Mouse (Mus musculus): ENCODE results near the gene Ccdc93. TPM values are rescaled to one million over a fixed set of nuclear protein-coding genes. Genes with fewer than 3 reads are reported as not detected.

Gene Ccdc93
- polyA plus RNA-seq, 1 experiment from 2014 or later = 11.4 TPM

GRCm38 (mm10) chr1:121529286-121529685 is 98.4 kb downstream of the Ccdc93 start:
- Histone ChIP-seq H3K4me1 (replicated peaks) (peaks cover 15% of the 10 kb centered on the region), H3K9ac (replicated peaks) (no peak overlapping the region), H3K4me2 (replicated peaks) (no peak overlapping the region), H3K4me3 (replicated peaks) (no peak overlapping the region), H3K27me3 (peaks cover 44% of the 10 kb centered on the region), H3K9me3 (no peaks in the 10 kb centered on the region), H3K27ac (no peak overlapping the region), H3K36me3 (no peaks in the 10 kb centered on the region)
- ATAC-seq = no peak
- 93% methylated on average over 6 of the region's 6 CpGs for WGBS

- 77% methylated on average over 7 of the region's 7 CpGs for WGBS
- H3K9me3 ChIP-seq = no peaks in the 10 kb centered on the region
- H3K4me2 ChIP-seq (replicated peaks) = no peak overlapping the region
- H3K27me3 ChIP-seq = peaks cover 35% of the 10 kb centered on the region
- no peaks in the 10 kb centered on the region for H3K36me3 ChIP-seq
- H3K4me3 ChIP-seq (replicated peaks) = no peak overlapping the region
- H3K9ac ChIP-seq (replicated peaks) = no peak overlapping the region
- H3K4me1 ChIP-seq (replicated peaks) = peaks cover 15% of the 10 kb centered on the region
- no peak for ATAC-seq
- H3K27ac ChIP-seq = no peak overlapping the region
Observed at GRCm38 (mm10) chr1:121531439-121531838, 100.6 kb downstream of the Ccdc93 start.

GRCm38 (mm10) chr1:121540361-121540760 is 109.5 kb downstream of the Ccdc93 start:
- Histone ChIP-seq H3K4me2 (replicated peaks) (no peak overlapping the region), H3K9ac (replicated peaks) (no peak overlapping the region), H3K9me3 (no peaks in the 10 kb centered on the region), H3K36me3 (no peaks in the 10 kb centered on the region), H3K4me3 (replicated peaks) (no peak overlapping the region), H3K4me1 (replicated peaks) (no peaks in the 10 kb centered on the region), H3K27ac (no peak overlapping the region), H3K27me3 (no peaks in the 10 kb centered on the region)
- no peak for ATAC-seq
- WGBS = 78% methylated on average over 8 of the region's 8 CpGs

GRCm38 (mm10) chr1:121546844-121547243 is 116.0 kb downstream of the Ccdc93 start:
- H3K9me3 ChIP-seq = no peaks in the 10 kb centered on the region
- no peaks in the 10 kb centered on the region for H3K4me1 ChIP-seq (replicated peaks)
- WGBS = 90% methylated on average over 2 of the region's 2 CpGs
- peaks cover 30% of the 10 kb centered on the region for H3K36me3 ChIP-seq
- no peak for ATAC-seq
- no peak overlapping the region for H3K27ac ChIP-seq
- no peaks in the 10 kb centered on the region for H3K27me3 ChIP-seq
- H3K4me3 ChIP-seq (replicated peaks) = no peak overlapping the region
- no peak overlapping the region for H3K4me2 ChIP-seq (replicated peaks)
- H3K9ac ChIP-seq (replicated peaks) = no peak overlapping the region

DNA sequence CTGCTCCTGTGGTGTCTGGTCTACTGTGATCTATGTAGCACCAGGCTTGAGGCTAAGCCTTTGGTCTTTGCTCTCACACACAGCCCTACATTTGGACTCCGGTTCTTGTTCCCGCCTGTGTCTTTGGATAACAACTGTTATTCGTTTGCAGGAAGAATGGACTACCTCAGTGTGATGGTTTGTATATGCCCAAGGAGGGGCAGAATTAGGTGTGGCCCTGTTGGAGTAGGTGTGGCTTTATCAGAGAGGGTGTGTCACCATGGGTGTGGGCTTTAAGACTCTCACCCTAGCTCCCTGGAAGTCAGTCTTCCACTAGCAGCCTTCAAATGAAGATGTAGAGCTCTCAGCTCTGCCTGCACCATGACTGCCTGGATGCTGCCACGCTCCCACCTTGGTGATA is 117.8 kb downstream of the Ccdc93 start:
- no peaks in the 10 kb centered on the region for H3K4me1 ChIP-seq (replicated peaks)
- no peaks in the 10 kb centered on the region for H3K27me3 ChIP-seq
- 90% methylated on average over 4 of the region's 4 CpGs for WGBS
- no peak overlapping the region for H3K27ac ChIP-seq
- no peak overlapping the region for H3K4me2 ChIP-seq (replicated peaks)
- ATAC-seq = no peak
- no peaks in the 10 kb centered on the region for H3K9me3 ChIP-seq
- no peak overlapping the region for H3K9ac ChIP-seq (replicated peaks)
- peaks cover 44% of the 10 kb centered on the region for H3K36me3 ChIP-seq
- H3K4me3 ChIP-seq (replicated peaks) = no peak overlapping the region

DNA sequence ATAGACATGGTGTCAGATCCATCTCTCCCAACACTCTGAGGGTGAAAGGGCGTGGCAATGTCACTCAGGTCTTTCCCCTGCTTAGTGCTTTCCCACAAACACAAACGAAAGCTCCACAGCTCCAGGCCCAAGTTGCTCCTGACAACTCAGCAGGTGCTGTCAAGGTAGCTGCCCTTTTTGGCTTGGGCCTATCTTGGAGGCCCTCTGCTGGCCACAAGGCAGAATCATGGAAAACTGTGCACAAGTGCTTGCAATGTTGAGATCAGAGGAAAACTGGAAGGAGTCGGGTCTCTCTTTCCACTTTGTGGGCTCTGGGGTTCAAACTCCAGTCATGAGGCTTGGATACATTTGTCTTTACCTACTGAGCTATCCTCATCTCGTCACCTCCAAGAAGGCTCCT is 118.6 kb downstream of the Ccdc93 start:
- Histone ChIP-seq H3K27ac (no peak overlapping the region), H3K4me3 (replicated peaks) (no peak overlapping the region), H3K36me3 (peaks cover 50% of the 10 kb centered on the region), H3K9me3 (no peaks in the 10 kb centered on the region), H3K27me3 (no peaks in the 10 kb centered on the region), H3K4me1 (replicated peaks) (no peaks in the 10 kb centered on the region), H3K9ac (replicated peaks) (no peak overlapping the region), H3K4me2 (replicated peaks) (no peak overlapping the region)
- no peak for ATAC-seq
- 80% methylated on average over 4 of the region's 4 CpGs for WGBS

GRCm38 (mm10) chr1:121550801-121551456 is 120.1 kb downstream of the Ccdc93 start:
- Histone ChIP-seq H3K4me1 (replicated peaks) (no peaks in the 10 kb centered on the region), H3K36me3 (peaks cover 65% of the 10 kb centered on the region), H3K4me3 (replicated peaks) (no peak overlapping the region), H3K27ac (0 out of 2 replicates have a peak overlapping the region, but pooled peaks have one; percentile 1), H3K27me3 (no peaks in the 10 kb centered on the region), H3K9ac (replicated peaks) (no peak overlapping the region), H3K4me2 (replicated peaks) (no peak overlapping the region), H3K9me3 (no peaks in the 10 kb centered on the region)
- WGBS = 90% methylated on average over 16 of the region's 16 CpGs
- ATAC-seq = peak; percentile 55; the same call in 1 of the 2 replicates

GRCm38 (mm10) chr1:121551457-121551835 is 120.6 kb downstream of the Ccdc93 start:
- H3K4me1 ChIP-seq (replicated peaks) = no peaks in the 10 kb centered on the region
- H3K27ac ChIP-seq = 0 out of 2 replicates have a peak overlapping the region, but pooled peaks have one; percentile 1
- no peak overlapping the region for H3K4me3 ChIP-seq (replicated peaks)
- no peaks in the 10 kb centered on the region for H3K27me3 ChIP-seq
- no peak overlapping the region for H3K9ac ChIP-seq (replicated peaks)
- H3K4me2 ChIP-seq (replicated peaks) = no peak overlapping the region
- peaks cover 70% of the 10 kb centered on the region for H3K36me3 ChIP-seq
- peak; percentile 66 for ATAC-seq
- H3K9me3 ChIP-seq = no peaks in the 10 kb centered on the region
- WGBS = 79% methylated on average over 7 of the region's 7 CpGs

Other genes with a start within 250 kb of the Ccdc93 start
- gene Insig2, start 98.5 kb upstream of the Ccdc93 start, polyA plus RNA-seq (2015; fragmentation: Nextera tagmentation; extraction: Ambion mirVana) = 47.7 and 50.2 TPM in 2 replicates
- 0.30 and 0.42 TPM in 2 replicates for gene Htr5b, start 97.4 kb downstream of the Ccdc93 start, polyA plus RNA-seq (2015; fragmentation: Nextera tagmentation; extraction: Ambion mirVana)
- 49.1 and 49.5 TPM in 2 replicates for gene Ddx18, start 136.9 kb downstream of the Ccdc93 start, polyA plus RNA-seq (2015; fragmentation: Nextera tagmentation; extraction: Ambion mirVana)